Mouse (Mus musculus): ENCODE data around the gene Id3. TPM values are rescaled to one million over a fixed set of nuclear protein-coding genes. Genes with fewer than 3 reads are reported as not detected.
A peak's percentile ranks its signal among the peaks of the same experiment; 100 is the strongest.

The Id3 gene
- polyA plus RNA-seq, 1 experiment from 2014 or later, result 218 TPM

DNA sequence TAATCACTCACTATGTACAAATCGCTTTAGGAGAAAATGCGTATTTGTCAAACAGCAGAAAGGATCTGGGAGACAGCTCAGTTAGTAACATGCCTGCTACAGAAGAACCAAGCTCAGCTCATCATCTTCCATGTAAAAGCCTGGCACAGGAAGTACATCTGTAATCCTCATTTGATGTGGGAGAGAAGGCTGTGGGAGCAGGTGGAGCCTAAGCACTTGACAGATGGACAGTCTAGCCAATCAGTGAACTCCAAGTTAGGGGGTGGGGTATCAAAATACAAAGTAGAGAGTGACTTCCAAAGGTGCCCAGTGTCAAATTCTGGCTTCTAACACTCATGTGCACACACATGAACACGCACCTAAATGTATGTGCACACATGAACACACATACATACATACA, 22.1 kb upstream of the Id3 start:
- Histone ChIP-seq H3K27me3 (ENCODE audit: control insufficient read depth, insufficient read depth, low read length) (no peaks in the 10 kb centered on the region), H3K9ac (ENCODE audit: low read length) (no peak overlapping the region), H3K4me3 (ENCODE audit: low read length) (no peak overlapping the region), H3K27ac (ENCODE audit: low read length) (no peak overlapping the region), H3K4me2 (ENCODE audit: low read depth, low read length) (no peak overlapping the region), H3K9me3 (replicated peaks; ENCODE audit: control insufficient read depth, low read length) (no peaks in the 10 kb centered on the region), H3K4me1 (ENCODE audit: control insufficient read depth, insufficient read depth, low read length) (peaks cover 11% of the 10 kb centered on the region; the same call in 1 of the 2 replicates), H3K36me3 (ENCODE audit: control insufficient read depth, insufficient read depth) (no peaks in the 10 kb centered on the region)
- ATAC-seq (replicated peaks; ENCODE audit: extremely low read depth, insufficient read depth, low FRiP score), result no peak
- 87% methylated on average over 3 of the region's 3 CpGs for WGBS

DNA sequence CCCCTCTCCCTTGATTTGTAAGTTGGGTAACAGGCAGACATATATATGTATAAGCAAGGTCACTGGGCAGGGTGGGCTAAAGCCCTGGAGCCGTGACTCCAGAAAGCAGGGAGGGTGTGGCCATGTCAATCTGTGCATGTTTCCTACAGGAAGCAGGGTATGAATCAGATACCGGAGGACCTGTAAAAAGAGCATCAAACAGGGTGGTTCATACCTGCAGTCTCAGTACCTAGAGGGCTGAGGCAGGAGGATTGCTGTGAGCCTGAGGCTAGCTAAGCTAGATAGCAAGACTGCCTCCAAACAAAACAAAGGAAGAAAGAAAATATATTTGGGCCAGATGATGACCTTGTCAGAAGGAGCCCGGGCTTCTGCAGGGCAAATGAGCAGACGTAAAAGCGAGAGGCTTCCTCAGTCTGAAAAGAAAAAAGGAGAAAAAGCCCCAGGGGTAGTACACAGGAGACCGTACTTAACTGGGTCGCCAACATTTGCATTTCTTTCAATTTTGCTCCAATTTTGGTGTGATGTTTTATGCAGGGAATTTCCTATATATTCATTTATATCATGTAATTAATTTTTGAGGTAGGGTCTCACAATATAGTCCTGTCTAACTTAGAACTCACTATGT, 21.3 kb upstream of the Id3 start:
- 87% methylated on average over 7 of the region's 7 CpGs for WGBS
- no peak overlapping the region for H3K4me3 ChIP-seq (ENCODE audit: low read length)
- no peak for ATAC-seq (replicated peaks; ENCODE audit: extremely low read depth, insufficient read depth, low FRiP score)
- no peak overlapping the region for H3K9ac ChIP-seq (ENCODE audit: low read length)
- peaks cover 11% of the 10 kb centered on the region; the same call in 1 of the 2 replicates for H3K4me1 ChIP-seq (ENCODE audit: control insufficient read depth, insufficient read depth, low read length)
- H3K27me3 ChIP-seq (ENCODE audit: control insufficient read depth, insufficient read depth, low read length), result no peaks in the 10 kb centered on the region
- no peaks in the 10 kb centered on the region for H3K9me3 ChIP-seq (replicated peaks; ENCODE audit: control insufficient read depth, low read length)
- H3K4me2 ChIP-seq (ENCODE audit: low read depth, low read length), result no peak overlapping the region
- H3K27ac ChIP-seq (ENCODE audit: low read length), result no peak overlapping the region
- no peaks in the 10 kb centered on the region for H3K36me3 ChIP-seq (ENCODE audit: control insufficient read depth, insufficient read depth)

DNA sequence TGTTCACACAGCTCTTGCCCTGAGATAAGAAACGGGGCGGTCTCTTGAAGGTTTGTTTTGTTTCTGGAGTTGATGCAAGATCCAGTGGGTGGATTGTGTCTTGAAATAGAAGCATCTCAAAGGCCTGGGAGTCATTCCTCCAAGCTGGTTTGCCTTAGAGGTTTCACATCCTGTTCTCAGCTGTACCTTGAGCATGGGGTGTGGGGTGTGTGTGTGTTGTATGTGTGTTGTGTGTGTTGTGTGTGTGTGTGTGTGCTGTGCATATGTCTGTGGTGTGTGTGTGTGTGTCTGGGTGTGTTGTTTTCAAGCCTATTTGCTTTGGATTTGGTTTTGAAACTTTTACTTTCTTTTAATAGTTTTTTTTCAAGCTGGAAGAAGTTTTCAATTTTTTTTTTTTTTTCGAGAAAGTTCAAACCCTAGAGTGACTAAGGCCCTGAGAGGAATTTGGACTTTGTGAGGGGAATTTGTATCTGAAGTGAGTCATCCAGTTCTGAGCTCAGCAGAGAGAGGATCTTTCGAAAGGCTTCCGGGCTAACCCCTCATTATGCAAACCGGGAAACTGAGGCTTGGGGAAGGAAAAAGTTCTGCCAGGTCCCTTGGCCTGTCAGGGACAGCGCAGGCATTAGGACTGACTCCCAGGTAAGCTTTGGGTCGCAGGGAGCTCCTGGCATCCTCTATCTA, 20.0 kb upstream of the Id3 start:
- Histone ChIP-seq H3K27ac (ENCODE audit: low read length) (peak overlapping the region; percentile 72), H3K4me1 (ENCODE audit: control insufficient read depth, insufficient read depth, low read length) (peaks cover 10% of the 10 kb centered on the region), H3K27me3 (ENCODE audit: control insufficient read depth, insufficient read depth, low read length) (no peaks in the 10 kb centered on the region), H3K36me3 (ENCODE audit: control insufficient read depth, insufficient read depth) (no peaks in the 10 kb centered on the region), H3K9ac (ENCODE audit: low read length) (peak overlapping the region; percentile 14; the same call in 1 of the 2 replicates), H3K9me3 (replicated peaks; ENCODE audit: control insufficient read depth, low read length) (no peaks in the 10 kb centered on the region), H3K4me3 (ENCODE audit: low read length) (no peak overlapping the region), H3K4me2 (ENCODE audit: low read depth, low read length) (no peak overlapping the region)
- 41% methylated on average over 8 of the region's 8 CpGs for whole genome bisulfite sequencing
- ATAC-seq (replicated peaks; ENCODE audit: extremely low read depth, insufficient read depth, low FRiP score), result no peak

DNA sequence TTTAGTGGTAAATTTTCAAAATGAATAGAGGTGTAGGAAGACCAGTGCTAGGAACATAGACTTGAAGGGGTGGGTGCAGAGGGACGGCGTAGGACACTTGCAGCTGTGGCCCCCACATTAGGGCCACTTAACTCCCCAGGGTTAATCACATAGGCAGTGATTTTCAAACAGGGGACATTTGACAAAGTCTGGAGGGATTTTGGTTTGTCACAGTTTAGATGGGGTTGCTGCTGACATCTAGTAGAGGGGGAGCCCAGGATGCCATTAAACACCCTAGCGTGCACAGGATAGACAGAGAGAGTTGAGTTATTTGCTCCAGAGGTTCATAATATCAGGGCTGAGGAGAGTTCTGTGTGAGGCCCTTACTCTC, 19.5 kb upstream of the Id3 start:
- peaks cover 11% of the 10 kb centered on the region for H3K4me1 ChIP-seq (ENCODE audit: control insufficient read depth, insufficient read depth, low read length)

DNA sequence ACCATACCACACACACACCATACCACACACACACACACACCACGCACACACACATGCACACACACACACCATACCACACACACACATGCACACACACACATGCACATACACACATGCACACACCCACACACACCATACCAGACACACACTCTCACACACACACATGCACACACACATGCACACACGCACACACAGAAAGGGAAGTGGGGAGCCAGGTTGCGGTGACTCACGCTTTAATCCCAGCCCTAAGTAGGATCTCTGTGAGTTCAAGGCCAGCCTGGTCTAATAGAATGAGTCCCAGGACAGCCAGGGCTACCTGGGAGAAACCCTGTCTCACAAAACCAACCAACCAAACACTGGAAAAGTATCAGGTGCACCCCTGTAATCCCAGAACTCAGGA, 18.7 kb upstream of the Id3 start:
- ATAC-seq (replicated peaks; ENCODE audit: extremely low read depth, insufficient read depth, low FRiP score), result no peak
- H3K4me3 ChIP-seq (ENCODE audit: low read length), result no peak overlapping the region
- H3K4me1 ChIP-seq (ENCODE audit: control insufficient read depth, insufficient read depth, low read length), result peaks cover 11% of the 10 kb centered on the region
- no peaks in the 10 kb centered on the region for H3K27me3 ChIP-seq (ENCODE audit: control insufficient read depth, insufficient read depth, low read length)
- H3K9me3 ChIP-seq (replicated peaks; ENCODE audit: control insufficient read depth, low read length), result no peaks in the 10 kb centered on the region
- WGBS, result 93% methylated on average over 4 of the region's 4 CpGs
- H3K9ac ChIP-seq (ENCODE audit: low read length), result no peak overlapping the region
- H3K27ac ChIP-seq (ENCODE audit: low read length), result no peak overlapping the region
- no peaks in the 10 kb centered on the region for H3K36me3 ChIP-seq (ENCODE audit: control insufficient read depth, insufficient read depth)
- no peak overlapping the region for H3K4me2 ChIP-seq (ENCODE audit: low read depth, low read length)

More for the DNA sequence above, 19.5 kb upstream of the Id3 start:
- H3K9me3 ChIP-seq (replicated peaks; ENCODE audit: control insufficient read depth, low read length), result no peaks in the 10 kb centered on the region
- no peak overlapping the region for H3K4me2 ChIP-seq (ENCODE audit: low read depth, low read length)
- WGBS, result 82% methylated on average over 3 of the region's 3 CpGs
- H3K27me3 ChIP-seq (ENCODE audit: control insufficient read depth, insufficient read depth, low read length), result no peaks in the 10 kb centered on the region
- no peaks in the 10 kb centered on the region for H3K36me3 ChIP-seq (ENCODE audit: control insufficient read depth, insufficient read depth)
- H3K27ac ChIP-seq (ENCODE audit: low read length), result peak overlapping the region; percentile 56
- H3K9ac ChIP-seq (ENCODE audit: low read length), result no peak overlapping the region
- H3K4me3 ChIP-seq (ENCODE audit: low read length), result no peak overlapping the region
- no peak for ATAC-seq (replicated peaks; ENCODE audit: extremely low read depth, insufficient read depth, low FRiP score)

DNA sequence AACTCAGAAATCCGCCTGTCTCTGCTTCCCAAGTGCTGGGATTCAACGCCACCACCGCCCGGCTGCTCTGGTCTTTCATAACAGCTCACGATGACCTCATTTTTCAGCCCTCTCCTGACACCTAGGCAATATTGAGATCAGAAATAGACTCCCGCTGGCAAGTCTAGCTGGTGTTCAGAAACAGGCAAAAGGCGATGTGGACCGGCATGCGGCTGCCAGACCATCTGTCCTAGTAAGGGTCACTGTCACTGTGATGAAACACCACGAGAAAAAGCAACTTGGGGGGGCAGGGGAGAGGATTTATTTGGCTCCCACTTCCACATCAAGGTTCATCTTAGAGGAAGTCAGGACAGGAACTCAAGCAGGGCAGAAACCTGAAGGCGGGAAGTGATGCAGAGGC, 17.8 kb upstream of the Id3 start:
- H3K9me3 ChIP-seq (replicated peaks; ENCODE audit: control insufficient read depth, low read length), result peaks cover 2% of the 10 kb centered on the region; the same call in 1 of the 2 replicates
- WGBS, result 66% methylated on average over 11 of the region's 11 CpGs
- H3K4me2 ChIP-seq (ENCODE audit: low read depth, low read length), result no peak overlapping the region
- no peak overlapping the region for H3K27ac ChIP-seq (ENCODE audit: low read length)
- no peak overlapping the region for H3K9ac ChIP-seq (ENCODE audit: low read length)
- H3K4me1 ChIP-seq (ENCODE audit: control insufficient read depth, insufficient read depth, low read length), result peaks cover 6% of the 10 kb centered on the region; the same call in 1 of the 2 replicates
- H3K36me3 ChIP-seq (ENCODE audit: control insufficient read depth, insufficient read depth), result no peaks in the 10 kb centered on the region
- H3K4me3 ChIP-seq (ENCODE audit: low read length), result no peak overlapping the region
- no peak for ATAC-seq (replicated peaks; ENCODE audit: extremely low read depth, insufficient read depth, low FRiP score)
- no peaks in the 10 kb centered on the region for H3K27me3 ChIP-seq (ENCODE audit: control insufficient read depth, insufficient read depth, low read length)

DNA sequence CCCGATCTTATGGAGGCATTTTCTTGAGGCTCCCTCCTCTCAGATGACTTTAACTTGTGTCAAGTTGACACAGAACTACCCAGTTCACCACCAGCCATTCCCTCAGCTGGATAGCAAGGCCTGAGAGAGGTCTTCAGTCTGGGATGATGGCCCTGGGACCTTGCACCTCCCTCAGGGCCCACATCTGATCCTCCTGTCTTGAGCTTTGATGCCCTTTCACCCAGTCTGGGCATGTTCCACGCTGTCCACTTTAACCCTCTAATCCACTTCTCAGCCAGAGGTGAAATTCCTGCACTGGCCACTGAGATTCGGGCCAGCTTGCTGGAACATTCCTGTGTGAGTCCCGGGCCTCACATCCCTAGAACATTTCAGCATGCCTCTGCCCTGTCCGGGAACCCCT, 17.3 kb upstream of the Id3 start:
- Histone ChIP-seq H3K36me3 (ENCODE audit: control insufficient read depth, insufficient read depth) (no peaks in the 10 kb centered on the region), H3K4me2 (ENCODE audit: low read depth, low read length) (no peak overlapping the region), H3K4me3 (ENCODE audit: low read length) (no peak overlapping the region), H3K9me3 (replicated peaks; ENCODE audit: control insufficient read depth, low read length) (peaks cover 2% of the 10 kb centered on the region; the same call in 1 of the 2 replicates), H3K4me1 (ENCODE audit: control insufficient read depth, insufficient read depth, low read length) (peaks cover 6% of the 10 kb centered on the region; the same call in 1 of the 2 replicates), H3K27me3 (ENCODE audit: control insufficient read depth, insufficient read depth, low read length) (no peaks in the 10 kb centered on the region), H3K9ac (ENCODE audit: low read length) (no peak overlapping the region; the same call in 1 of the 2 replicates), H3K27ac (ENCODE audit: low read length) (no peak overlapping the region)
- WGBS, result 45% methylated on average over 5 of the region's 5 CpGs
- ATAC-seq (replicated peaks; ENCODE audit: extremely low read depth, insufficient read depth, low FRiP score), result no peak

DNA sequence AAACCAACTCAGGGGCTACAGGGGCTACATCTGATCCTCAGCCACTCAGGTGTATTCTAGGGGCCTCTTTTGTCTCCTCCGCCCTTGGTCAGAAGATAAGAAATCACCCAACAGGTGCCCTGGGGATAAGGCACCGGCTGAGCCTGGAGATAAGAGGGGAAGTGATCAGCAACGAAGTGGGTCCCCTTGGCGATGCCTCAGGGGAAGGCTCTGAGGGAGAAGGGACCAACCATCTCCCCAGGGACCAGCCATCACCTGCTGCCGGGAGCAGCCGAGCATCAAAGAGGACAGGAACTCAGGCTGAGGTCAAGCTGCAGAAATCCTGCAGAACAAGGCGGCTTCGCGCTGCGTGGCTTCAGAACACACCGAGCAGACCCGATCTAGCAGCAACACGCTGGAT, 15.6 kb upstream of the Id3 start:
- WGBS, result 57% methylated on average over 13 of the region's 13 CpGs
- H3K9me3 ChIP-seq (replicated peaks; ENCODE audit: control insufficient read depth, low read length), result peaks cover 2% of the 10 kb centered on the region; the same call in 1 of the 2 replicates
- no peaks in the 10 kb centered on the region for H3K27me3 ChIP-seq (ENCODE audit: control insufficient read depth, insufficient read depth, low read length)
- no peak overlapping the region for H3K27ac ChIP-seq (ENCODE audit: low read length)
- H3K9ac ChIP-seq (ENCODE audit: low read length), result no peak overlapping the region
- H3K4me2 ChIP-seq (ENCODE audit: low read depth, low read length), result no peak overlapping the region
- no peak for ATAC-seq (replicated peaks; ENCODE audit: extremely low read depth, insufficient read depth, low FRiP score)
- H3K4me1 ChIP-seq (ENCODE audit: control insufficient read depth, insufficient read depth, low read length), result peaks cover 6% of the 10 kb centered on the region; the same call in 1 of the 2 replicates
- no peak overlapping the region for H3K4me3 ChIP-seq (ENCODE audit: low read length)
- no peaks in the 10 kb centered on the region for H3K36me3 ChIP-seq (ENCODE audit: control insufficient read depth, insufficient read depth)

DNA sequence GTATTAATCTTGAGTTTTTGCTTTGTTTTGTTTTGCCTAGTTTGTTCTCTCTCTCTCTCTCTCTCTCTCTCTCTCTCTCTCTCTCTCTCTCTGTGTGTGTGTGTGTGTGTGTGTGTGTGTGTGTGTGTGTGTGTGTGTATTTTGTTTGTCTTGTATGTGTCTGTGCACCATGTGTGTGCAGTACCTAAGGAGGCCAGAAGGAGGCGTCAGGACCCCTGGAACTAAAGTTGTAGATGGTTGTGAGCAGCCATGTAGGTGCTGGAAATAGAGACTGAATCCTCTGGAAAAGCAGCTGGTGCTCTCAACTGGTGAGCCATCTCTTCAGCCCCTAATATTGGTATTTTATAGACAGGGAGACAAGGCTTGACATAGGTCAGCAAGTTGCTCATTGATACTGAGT, 13.5 kb upstream of the Id3 start:
- no peak for ATAC-seq (replicated peaks; ENCODE audit: extremely low read depth, insufficient read depth, low FRiP score)

More for the DNA sequence above, 13.5 kb upstream of the Id3 start:
- Histone ChIP-seq H3K4me2 (ENCODE audit: low read depth, low read length) (no peak overlapping the region), H3K27me3 (ENCODE audit: control insufficient read depth, insufficient read depth, low read length) (no peaks in the 10 kb centered on the region), H3K9ac (ENCODE audit: low read length) (no peak overlapping the region), H3K27ac (ENCODE audit: low read length) (no peak overlapping the region), H3K9me3 (replicated peaks; ENCODE audit: control insufficient read depth, low read length) (peaks cover 2% of the 10 kb centered on the region; the same call in 1 of the 2 replicates), H3K4me3 (ENCODE audit: low read length) (no peak overlapping the region), H3K4me1 (ENCODE audit: control insufficient read depth, insufficient read depth, low read length) (peaks cover 16% of the 10 kb centered on the region), H3K36me3 (ENCODE audit: control insufficient read depth, insufficient read depth) (no peaks in the 10 kb centered on the region)
- 83% methylated on average over 1 of the region's 1 CpGs for WGBS
